Mouse (Mus musculus): ENCODE data around the gene Ptov1. TPM values are rescaled to one million over a fixed set of nuclear protein-coding genes. Genes with fewer than 3 reads are reported as not detected.
A peak's percentile ranks its signal among the peaks of the same experiment; 100 is the strongest.

Ptov1 gene
- total and polyA plus RNA-seq, 3 experiments, result 46.4 to 168 TPM; not detected in 1

GRCm38 (mm10) chr7:44866276-44867009, 3.1 kb downstream of the Ptov1 start:
- H3K4me3 ChIP-seq (ENCODE audit: control insufficient read depth in 1 of 2, insufficient read depth in 1 of 2, low read depth in 2 of 2, low read length in 2 of 2), result no peak overlapping the region
- H3K79me2 ChIP-seq (ENCODE audit: control insufficient read depth, insufficient read depth, low read length, poor library complexity), result peaks cover 9% of the 10 kb centered on the region
- no peaks in the 10 kb centered on the region; a peak in 1 of 4 replicates for H3K36me3 ChIP-seq (ENCODE audit: control insufficient read depth in 1 of 2, insufficient read depth in 2 of 2, low read length in 2 of 2)
- no peaks in the 10 kb centered on the region for H3K9me3 ChIP-seq (replicated peaks; ENCODE audit: insufficient read depth, low read length)
- peak overlapping the region; percentile 37 for H3K27ac ChIP-seq (ENCODE audit: control insufficient read depth, low read depth, low read length)
- DNase-seq (ENCODE audit: low read depth, low spot score), result peak; percentile 36
- H3K4me1 ChIP-seq (ENCODE audit: control insufficient read depth in 1 of 2, insufficient read depth in 2 of 2, low read length in 2 of 2), result peaks cover 3 to 4% of the 10 kb centered on the region in 2 experiments; a peak in 3 of 4 replicates
- H3K9ac ChIP-seq (ENCODE audit: control insufficient read depth, low read depth, low read length, poor library complexity, severe bottlenecking), result no peak overlapping the region
- 0 out of 6 replicates have a peak, but pooled peaks of 1 of the 3 experiments have one; percentile 7 for TF ChIP-seq CTCF (IDR thresholded peaks at IDR 0.05 in 2 of 3, conservative IDR thresholded peaks at IDR 0.05 in 1 of 3; ENCODE audit: control insufficient read depth in 1 of 3, insufficient read depth in 1 of 3, low read depth in 2 of 3, low read length in 3 of 3, poor library complexity in 1 of 3, severe bottlenecking in 1 of 3)
- TF ChIP-seq E2F4 (IDR thresholded peaks at IDR 0.05; ENCODE audit: borderline replicate concordance, low read depth, low read length), result no peak
- no peaks in the 10 kb centered on the region for H3K27me3 ChIP-seq (ENCODE audit: control insufficient read depth in 1 of 2, insufficient read depth in 2 of 2, low read length in 2 of 2)

- Histone ChIP-seq H3K9ac (ENCODE audit: control insufficient read depth, low read depth, low read length, poor library complexity, severe bottlenecking) (no peak overlapping the region), H3K4me3 (ENCODE audit: control insufficient read depth in 1 of 2, insufficient read depth in 1 of 2, low read depth in 2 of 2, low read length in 2 of 2) (no peak overlapping the region), H3K27ac (ENCODE audit: control insufficient read depth, low read depth, low read length) (no peak overlapping the region), H3K79me2 (ENCODE audit: control insufficient read depth, insufficient read depth, low read length, poor library complexity) (peaks cover 9% of the 10 kb centered on the region), H3K27me3 (ENCODE audit: control insufficient read depth in 1 of 2, insufficient read depth in 2 of 2, low read length in 2 of 2) (no peaks in the 10 kb centered on the region), H3K4me1 (ENCODE audit: control insufficient read depth in 1 of 2, insufficient read depth in 2 of 2, low read length in 2 of 2) (peaks cover 0 to 3% of the 10 kb centered on the region in 2 experiments; a peak in 2 of 4 replicates), H3K36me3 (ENCODE audit: control insufficient read depth in 1 of 2, insufficient read depth in 2 of 2, low read length in 2 of 2) (no peaks in the 10 kb centered on the region; a peak in 2 of 4 replicates), H3K9me3 (replicated peaks; ENCODE audit: insufficient read depth, low read length) (no peaks in the 10 kb centered on the region)
- DNase-seq (ENCODE audit: low read depth, low spot score), result peak; percentile 39
- TF ChIP-seq UBTF (IDR thresholded peaks at IDR 0.05; ENCODE audit: borderline replicate concordance, insufficient read depth, low read depth, low read length) (no peak), POLR2AphosphoS2 (IDR thresholded peaks at IDR 0.05; ENCODE audit: low read length) (0 out of 2 replicates have a peak, but pooled peaks have one; percentile 15)
Observed at GRCm38 (mm10) chr7:44864595-44865542, 4.7 kb downstream of the Ptov1 start.

- no peak overlapping the region for H3K27ac ChIP-seq (ENCODE audit: control insufficient read depth, low read depth, low read length)
- TF ChIP-seq UBTF (IDR thresholded peaks at IDR 0.05; ENCODE audit: borderline replicate concordance, insufficient read depth, low read depth, low read length) (no peak), E2F4 (IDR thresholded peaks at IDR 0.05; ENCODE audit: borderline replicate concordance, low read depth, low read length) (no peak), SMC3 (IDR thresholded peaks at IDR 0.05; ENCODE audit: low read depth, low read length) (no peak), MEF2A (IDR thresholded peaks at IDR 0.05; ENCODE audit: extremely low read depth, insufficient replicate concordance, low read depth, low read length, poor library complexity, severe bottlenecking) (no peak), HCFC1 (IDR thresholded peaks at IDR 0.05; ENCODE audit: low read depth, low read length) (no peak)
- no peak for DNase-seq (ENCODE audit: low read depth, low spot score)
- peaks cover 7% of the 10 kb centered on the region for H3K79me2 ChIP-seq (ENCODE audit: control insufficient read depth, insufficient read depth, low read length, poor library complexity)
- H3K9ac ChIP-seq (ENCODE audit: control insufficient read depth, low read depth, low read length, poor library complexity, severe bottlenecking), result no peak overlapping the region
- H3K4me1 ChIP-seq (ENCODE audit: control insufficient read depth in 1 of 2, insufficient read depth in 2 of 2, low read length in 2 of 2), result peaks cover 0 to 3% of the 10 kb centered on the region in 2 experiments; a peak in 2 of 4 replicates
- no peaks in the 10 kb centered on the region for H3K27me3 ChIP-seq (ENCODE audit: control insufficient read depth in 1 of 2, insufficient read depth in 2 of 2, low read length in 2 of 2)
- no peaks in the 10 kb centered on the region for H3K9me3 ChIP-seq (replicated peaks; ENCODE audit: insufficient read depth, low read length)
- no peak overlapping the region for H3K4me3 ChIP-seq (ENCODE audit: control insufficient read depth in 1 of 2, insufficient read depth in 1 of 2, low read depth in 2 of 2, low read length in 2 of 2)
- no peaks in the 10 kb centered on the region; a peak in 2 of 4 replicates for H3K36me3 ChIP-seq (ENCODE audit: control insufficient read depth in 1 of 2, insufficient read depth in 2 of 2, low read length in 2 of 2)
Observed at GRCm38 (mm10) chr7:44863982-44864494, 5.5 kb downstream of the Ptov1 start.
